16 mouse cellular contexts compared by ENCODE assay signal in the genomic region with DNA sequence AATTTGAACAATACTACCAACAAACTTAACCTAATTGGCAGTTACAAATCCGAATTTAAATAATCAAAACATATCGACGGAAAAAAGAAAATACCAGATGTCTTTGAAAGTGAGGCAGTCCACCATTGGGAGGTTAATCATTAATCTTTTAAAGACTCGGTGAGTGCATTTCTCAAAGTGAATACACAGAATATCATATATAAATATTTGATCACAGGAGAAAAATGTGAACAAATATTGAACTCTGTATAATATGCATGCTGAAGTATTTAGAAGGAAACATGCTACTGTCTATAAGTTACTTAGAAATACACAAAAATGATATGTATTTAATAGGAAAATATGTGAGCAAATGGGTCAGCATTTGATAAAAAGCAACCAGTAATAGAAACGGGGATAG.
"Had no signal": no experiment of that assay in that cellular context is flagged by ENCODE, and none has a peak within 500 bp of the region (broad histone marks: within the 10 kb centered on the region; RNA-seq: fewer than 3 reads in every experiment).

No protein-coding gene starts in this region.

- H3K4me2 ChIP-seq: neural tube, embryonic 12.5 days; neural tube, embryonic 13.5 days; neural tube, embryonic 15.5 days; stomach, embryonic 15.5 days had no signal

- H3K4me1 ChIP-seq: neural tube, embryonic 12.5 days; neural tube, embryonic 13.5 days; neural tube, embryonic 15.5 days; stomach, embryonic 15.5 days had no signal

- H3K4me3 ChIP-seq: neural tube, embryonic 12.5 days; neural tube, embryonic 13.5 days; neural tube, embryonic 15.5 days; stomach, embryonic 15.5 days had no signal

- DNase-seq: retina, postnatal 1 day; right cerebral cortex, adult 18-20 months; right cerebral cortex, postnatal 14 days; right cerebral cortex, postnatal 25 days; right cerebral cortex, postnatal 4 days; spleen, adult 18-20 months; thymus, adult 18-20 months; thymus, adult 2 months; thymus, postnatal 14 days; thymus, postnatal 25 days; thymus, postnatal 36 days; thymus, postnatal 4 days had no signal

- H3K36me3 ChIP-seq: neural tube, embryonic 12.5 days; neural tube, embryonic 13.5 days; neural tube, embryonic 15.5 days; stomach, embryonic 15.5 days had no signal

- H3K9me3 ChIP-seq: neural tube, embryonic 12.5 days; neural tube, embryonic 13.5 days; neural tube, embryonic 15.5 days; stomach, embryonic 15.5 days had no signal

- H3K27ac ChIP-seq: neural tube, embryonic 12.5 days; neural tube, embryonic 13.5 days; neural tube, embryonic 15.5 days; stomach, embryonic 15.5 days had no signal

- H3K27me3 ChIP-seq: neural tube, embryonic 12.5 days; neural tube, embryonic 13.5 days; neural tube, embryonic 15.5 days; stomach, embryonic 15.5 days had no signal

- H3K9ac ChIP-seq: neural tube, embryonic 12.5 days; neural tube, embryonic 13.5 days; neural tube, embryonic 15.5 days; stomach, embryonic 15.5 days had no signal
